Mouse (Mus musculus) lung, embryonic 14.5 days (tissue): ENCODE results near the gene Svop. TPM values are rescaled to one million over a fixed set of nuclear protein-coding genes. Genes with fewer than 3 reads are reported as not detected.

Experiments
- ATAC-seq: fragments of 200-750 bp; cut with Nextera tagmentation; 2 replicates; pipeline ENCODE4 v1.8.0; 2017; ENCODE audit warnings: mild to moderate bottlenecking, moderate TSS enrichment, moderate library complexity; ENCODE audit not compliant: insufficient read depth
- DNase-seq: peaks from one replicate; pipeline ENCODE4 v3.0.0-alpha.2; 2015
- H3K27ac ChIP-seq: fragments of 300-500 bp; sonication (generic); 2 replicates; pipeline ENCODE4 v1.5.1; 2014; ENCODE audit warnings: low read depth, mild to moderate bottlenecking, moderate library complexity
- H3K27me3 ChIP-seq: fragments of 300-500 bp; sonication (generic); 2 replicates; pipeline ENCODE4 v1.6.1; 2014; ENCODE audit warnings: low read length, control low read depth; ENCODE audit not compliant: insufficient read depth
- H3K36me3 ChIP-seq: fragments of 300-500 bp; sonication (generic); 2 replicates; pipeline ENCODE4 v1.6.1; 2014; ENCODE audit warnings: control low read depth; ENCODE audit not compliant: insufficient read depth
- H3K4me1 ChIP-seq: fragments of 300-500 bp; sonication (generic); 2 replicates; pipeline ENCODE4 v1.6.1; 2014; ENCODE audit warnings: antibody characterized with exemption, control low read depth; ENCODE audit not compliant: insufficient read depth
- H3K4me2 ChIP-seq: fragments of 300-500 bp; sonication (generic); 2 replicates; pipeline ENCODE4 v1.6.1; 2014; ENCODE audit warnings: mild to moderate bottlenecking
- H3K4me3 ChIP-seq: fragments of 300-500 bp; sonication (generic); 2 replicates; pipeline ENCODE4 v1.5.1; 2014; ENCODE audit warnings: low read depth, low read length
- H3K9ac ChIP-seq: fragments of 300-500 bp; sonication (generic); 2 replicates; pipeline ENCODE4 v1.6.1; 2014
- H3K9me3 ChIP-seq: fragments of 300-500 bp; sonication (generic); 2 replicates; pipeline ENCODE4 v1.6.1; 2016; ENCODE audit warnings: low read depth, low read length, control low read depth
- CTCF ChIP-seq: IDR thresholded peaks from 2 replicates; pipeline ENCODE4 v1.5.1; 2016; ENCODE audit warnings: antibody characterized with exemption, low read depth
- WGBS: fragments of 180-500 bp; shearing (Covaris S2); extraction: QIAGEN DNeasy Blood & Tissue Kit; methylation state at CpG from one replicate; pipeline ENCODE4 v1.1.7; 2014; 5-methylcytosine and 5-hydroxymethylcytosine counted together
- polyA plus RNA-seq: library from polyadenylated mRNA; unstranded; fragments of >200 nt; fragmentation: Nextera tagmentation; extraction: Ambion mirVana; gene quantifications from 2 replicates; pipeline ENCODE4 v1.2.1, GENCODE M21; 2014

Svop gene
- polyA plus RNA-seq, 1 experiment from 2014 or later = 0.22 TPM

DNA sequence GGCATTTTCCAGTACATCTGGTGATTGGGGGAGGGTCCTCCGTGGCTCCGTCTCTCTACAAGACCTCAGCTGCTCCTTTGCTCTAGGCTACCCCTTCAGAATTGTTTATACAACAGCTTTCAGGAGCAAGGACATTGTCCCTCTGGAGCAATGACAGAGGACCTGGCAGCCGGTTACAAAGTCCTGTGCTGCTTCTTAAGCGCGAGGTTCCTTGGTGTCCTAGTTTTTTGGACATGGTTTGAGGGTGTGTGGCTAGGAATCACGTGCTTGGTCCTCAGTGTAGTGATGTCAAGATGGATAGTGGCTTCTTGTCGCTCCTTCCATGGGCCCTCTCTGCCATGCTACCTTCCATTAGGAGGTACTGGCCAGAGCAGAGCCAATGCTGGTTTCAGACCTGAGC lies 57.0 kb downstream of the Svop start:
- Histone ChIP-seq H3K36me3 (no peaks in the 10 kb centered on the region), H3K4me2 (no peak overlapping the region), H3K27me3 (no peaks in the 10 kb centered on the region), H3K9me3 (no peaks in the 10 kb centered on the region), H3K4me1 (no peaks in the 10 kb centered on the region), H3K9ac (no peak overlapping the region), H3K4me3 (no peak overlapping the region), H3K27ac (no peak overlapping the region)
- 62% methylated on average over 7 of the region's 7 CpGs for WGBS
- TF ChIP-seq CTCF = no peak
- ATAC-seq = no peak
- no peak for DNase-seq

DNA sequence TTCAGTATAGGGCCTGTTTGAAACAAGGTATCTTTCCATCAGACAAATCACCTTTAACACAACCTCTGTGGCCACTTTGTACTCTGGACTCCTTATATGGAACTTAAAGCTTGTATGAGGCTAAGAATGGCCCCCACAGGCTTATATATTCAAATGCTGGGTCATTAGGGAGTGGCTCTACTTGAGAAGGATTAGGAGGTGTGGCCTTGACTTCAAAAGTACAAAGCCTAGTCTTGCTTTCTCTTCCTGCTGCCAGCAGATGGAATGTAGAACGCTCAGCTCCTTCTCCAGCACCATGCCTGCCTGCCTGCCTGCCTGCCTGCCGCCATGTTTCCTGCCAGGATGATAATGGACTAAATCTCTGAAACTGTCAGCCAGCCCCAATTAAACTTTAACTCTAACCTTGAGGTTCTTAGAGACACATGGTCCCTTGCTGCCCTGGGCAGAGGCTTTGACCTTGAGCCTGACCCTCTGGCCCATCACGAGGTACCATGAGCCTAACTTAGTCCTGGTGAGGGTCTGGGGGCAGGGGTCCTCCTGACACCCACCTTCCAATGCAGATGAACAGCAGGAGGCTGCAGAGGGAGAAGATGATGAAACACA lies 59.1 kb downstream of the Svop start:
- H3K27ac ChIP-seq = no peak overlapping the region
- no peaks in the 10 kb centered on the region for H3K27me3 ChIP-seq
- H3K9ac ChIP-seq = no peak overlapping the region
- H3K9me3 ChIP-seq = no peaks in the 10 kb centered on the region
- H3K36me3 ChIP-seq = no peaks in the 10 kb centered on the region
- WGBS = 73% methylated on average over 3 of the region's 3 CpGs
- ATAC-seq (no peak), DNase-seq (no peak)
- no peak overlapping the region for H3K4me3 ChIP-seq
- no peak for TF ChIP-seq CTCF
- no peak overlapping the region for H3K4me2 ChIP-seq
- H3K4me1 ChIP-seq = no peaks in the 10 kb centered on the region

DNA sequence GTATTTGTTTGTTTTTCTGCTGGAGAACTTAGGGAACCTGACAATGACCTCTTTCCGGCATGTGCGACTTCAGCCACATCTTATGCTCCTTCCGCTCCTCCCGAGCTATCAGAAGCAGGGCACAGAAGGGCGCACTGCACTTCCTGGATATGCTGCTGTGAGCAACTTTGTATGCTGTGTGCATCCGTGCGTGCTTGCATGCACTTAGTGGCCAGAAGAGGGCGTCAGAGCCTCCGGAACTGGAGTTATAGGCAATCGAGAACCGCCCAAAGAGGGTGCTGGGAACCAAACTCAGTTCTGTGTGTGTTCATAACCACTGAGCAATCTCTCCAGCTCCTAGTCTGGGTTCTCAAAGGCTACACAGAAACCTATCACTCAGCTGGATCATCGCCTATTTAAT lies 60.7 kb downstream of the Svop start:
- H3K9ac ChIP-seq = no peak overlapping the region
- no peaks in the 10 kb centered on the region for H3K36me3 ChIP-seq
- WGBS = 85% methylated on average over 12 of the region's 12 CpGs
- ATAC-seq = no peak
- no peaks in the 10 kb centered on the region for H3K4me1 ChIP-seq
- no peak overlapping the region for H3K4me2 ChIP-seq
- TF ChIP-seq CTCF = no peak
- no peak overlapping the region for H3K4me3 ChIP-seq
- no peak overlapping the region for H3K27ac ChIP-seq
- H3K27me3 ChIP-seq = no peaks in the 10 kb centered on the region
- H3K9me3 ChIP-seq = no peaks in the 10 kb centered on the region
- DNase-seq = no peak

DNA sequence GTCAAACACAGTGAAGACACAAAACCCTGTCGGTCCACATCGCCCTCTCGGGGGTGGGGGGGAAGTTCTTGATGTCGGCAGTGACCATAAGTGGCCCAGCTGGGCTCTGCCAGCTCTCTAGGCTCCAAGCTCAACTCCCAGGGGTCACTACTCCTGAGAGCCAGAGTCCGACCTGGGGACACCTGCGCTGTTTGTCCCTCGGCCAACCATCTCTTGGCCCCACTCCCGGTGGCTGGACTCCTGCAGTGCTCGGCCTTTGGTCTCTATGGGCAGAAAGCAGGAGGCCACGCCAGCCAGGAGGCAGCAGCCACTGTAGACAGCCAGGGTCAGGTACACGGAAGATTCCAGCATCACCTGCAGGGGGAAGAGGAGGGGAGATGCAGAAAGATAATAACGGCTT lies 63.3 kb downstream of the Svop start:
- Histone ChIP-seq H3K9ac (no peak overlapping the region), H3K4me1 (0 out of 2 replicates have a peak, but pooled peaks cover 4% of the 10 kb centered on the region), H3K9me3 (no peaks in the 10 kb centered on the region), H3K36me3 (no peaks in the 10 kb centered on the region), H3K27ac (no peak overlapping the region), H3K27me3 (no peaks in the 10 kb centered on the region), H3K4me3 (no peak overlapping the region), H3K4me2 (no peak overlapping the region)
- ATAC-seq (no peak), DNase-seq (no peak)
- TF ChIP-seq CTCF = no peak
- WGBS = 82% methylated on average over 12 of the region's 12 CpGs

DNA sequence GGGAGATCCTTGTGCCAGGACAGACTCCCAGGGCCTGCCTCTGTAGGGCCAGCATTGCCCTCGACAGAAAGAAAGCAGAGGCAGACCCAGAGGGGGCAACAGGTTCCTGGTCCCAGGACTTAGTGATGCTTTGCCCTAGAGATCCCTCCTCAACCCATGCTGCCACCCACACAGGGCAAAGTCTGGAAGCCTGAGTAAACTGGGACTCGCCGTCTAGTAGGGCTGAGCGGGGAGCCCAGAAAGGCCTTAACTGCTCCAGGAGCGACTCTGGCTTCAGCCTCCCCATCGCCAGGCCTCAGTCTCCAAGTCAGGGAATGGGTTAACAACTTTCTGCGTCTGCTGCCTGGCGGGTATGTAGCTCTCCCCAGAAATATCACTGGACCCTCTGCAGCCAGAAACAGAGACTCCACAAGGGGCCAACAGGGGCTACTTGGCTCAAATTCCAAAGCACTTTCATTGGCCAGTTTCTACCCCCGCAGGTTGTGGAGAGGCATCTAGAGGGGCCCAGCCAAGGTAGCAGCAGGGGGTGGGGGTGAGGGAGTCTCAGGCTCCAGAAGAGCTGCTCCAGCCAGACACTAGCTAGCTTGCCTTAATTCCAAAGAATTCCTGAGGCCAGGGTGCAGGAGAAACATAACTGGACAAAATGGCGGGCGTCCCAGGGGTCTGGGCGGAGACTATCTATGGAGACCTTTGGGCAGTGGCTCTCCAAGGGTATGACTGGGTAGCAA lies 64.0 kb downstream of the Svop start:
- no peaks in the 10 kb centered on the region for H3K36me3 ChIP-seq
- H3K4me2 ChIP-seq = no peak overlapping the region
- DNase-seq (no peak), ATAC-seq (no peak)
- WGBS = 80% methylated on average over 12 of the region's 12 CpGs
- no peaks in the 10 kb centered on the region for H3K27me3 ChIP-seq
- no peaks in the 10 kb centered on the region for H3K9me3 ChIP-seq
- 0 out of 2 replicates have a peak, but pooled peaks cover 4% of the 10 kb centered on the region for H3K4me1 ChIP-seq
- H3K9ac ChIP-seq = no peak overlapping the region
- no peak for TF ChIP-seq CTCF
- H3K27ac ChIP-seq = no peak overlapping the region
- H3K4me3 ChIP-seq = no peak overlapping the region

DNA sequence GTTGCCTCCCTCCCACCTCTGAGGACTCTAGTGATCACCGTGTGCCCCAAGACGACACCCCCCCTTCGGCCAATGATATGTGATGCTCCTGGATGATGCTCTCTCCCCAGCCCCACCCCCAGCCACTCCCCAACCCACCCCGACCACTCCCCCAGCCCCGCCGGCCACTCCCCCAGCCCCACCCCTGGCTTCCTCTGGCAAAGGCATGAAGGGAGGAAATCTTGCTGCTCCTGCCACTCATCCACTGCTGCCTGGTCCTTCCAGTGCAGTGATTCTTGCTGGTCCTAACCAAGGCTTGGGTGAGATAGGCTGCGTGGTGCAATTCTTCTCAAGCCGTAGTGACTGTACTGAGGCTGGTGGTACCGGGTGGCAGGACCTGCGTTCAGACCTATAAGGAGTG lies 66.5 kb downstream of the Svop start:
- Histone ChIP-seq H3K9ac (no peak overlapping the region), H3K4me3 (no peak overlapping the region), H3K27ac (no peak overlapping the region), H3K4me1 (0 out of 2 replicates have a peak, but pooled peaks cover 4% of the 10 kb centered on the region), H3K27me3 (no peaks in the 10 kb centered on the region), H3K9me3 (no peaks in the 10 kb centered on the region), H3K4me2 (no peak overlapping the region), H3K36me3 (no peaks in the 10 kb centered on the region)
- TF ChIP-seq CTCF = no peak
- DNase-seq = peak; percentile 23
- no peak for ATAC-seq
- 11% methylated on average over 10 of the region's 10 CpGs for WGBS

DNA sequence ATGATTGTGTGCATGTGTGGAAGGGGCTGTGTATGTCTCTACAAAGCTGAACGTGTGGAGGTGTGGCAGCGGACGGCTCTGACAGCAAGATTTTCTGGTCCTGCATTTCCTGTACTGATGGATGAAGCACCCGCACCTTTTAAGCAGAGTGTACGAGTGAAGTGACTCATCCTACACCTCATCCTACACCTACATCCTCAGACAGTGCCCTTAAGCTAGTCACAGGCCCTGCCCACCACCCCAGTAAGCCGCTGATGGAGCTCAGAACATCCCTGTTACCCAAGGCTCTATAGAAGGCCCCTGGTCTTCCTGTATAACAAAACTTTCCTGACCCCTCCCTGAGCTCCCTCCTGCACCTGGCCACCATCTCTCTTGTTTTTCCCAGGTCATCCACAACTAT lies 67.0 kb downstream of the Svop start:
- H3K4me1 ChIP-seq = 0 out of 2 replicates have a peak, but pooled peaks cover 4% of the 10 kb centered on the region
- TF ChIP-seq CTCF = no peak
- DNase-seq = no peak
- H3K36me3 ChIP-seq = no peaks in the 10 kb centered on the region
- no peak overlapping the region for H3K4me2 ChIP-seq
- no peaks in the 10 kb centered on the region for H3K9me3 ChIP-seq
- no peak for ATAC-seq
- H3K27me3 ChIP-seq = no peaks in the 10 kb centered on the region
- no peak overlapping the region for H3K9ac ChIP-seq
- no peak overlapping the region for H3K4me3 ChIP-seq
- H3K27ac ChIP-seq = no peak overlapping the region
- 45% methylated on average over 6 of the region's 6 CpGs for WGBS
